Mouse (Mus musculus) neutrophil, adult 5-6 weeks (primary cell): ENCODE results near the gene Rd3l. TPM values are rescaled to one million over a fixed set of nuclear protein-coding genes. Genes with fewer than 3 reads are reported as not detected.

Source experiments
- ATAC-seq: fragments of 151-379, 151-347 bp; 2 replicates; pipeline ENCODE4 v1.8.0; 2017; ENCODE audit warnings: mild to moderate bottlenecking, moderate TSS enrichment; ENCODE audit not compliant: insufficient number of reproducible peaks, poor library complexity, low FRiP score, severe bottlenecking; ENCODE audit errors: extremely low read depth
- total RNA-seq: library from RNA; stranded (forward); fragments of 200-1000 nt; gene quantifications from 2 replicates; pipeline ENCODE4 v1.2.3, GENCODE M21; 2017

The Rd3l gene
- total RNA-seq, 1 experiment from 2014 or later = not detected

DNA sequence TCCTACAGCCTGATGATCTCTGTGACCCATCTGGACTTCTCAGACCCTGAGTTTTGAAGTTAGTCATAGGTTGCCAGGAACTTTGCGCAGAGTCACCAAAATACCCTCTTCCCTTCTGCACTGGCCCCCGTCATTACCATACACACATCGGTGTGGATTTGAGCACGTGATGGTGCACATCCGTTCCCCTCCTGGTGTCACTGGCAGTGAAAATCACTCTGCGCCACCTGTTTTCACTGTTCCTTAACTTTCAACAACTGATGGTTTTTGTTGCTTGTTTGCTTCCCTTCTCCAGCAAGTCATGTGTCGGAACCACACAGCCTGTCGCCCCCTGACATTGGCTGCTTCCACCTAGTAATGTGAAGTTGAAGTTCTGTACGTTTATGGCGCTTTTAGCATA lies 8.6 kb downstream of the Rd3l start:
- no peak for ATAC-seq

GRCm38 (mm10) chr12:111971231-111971686 lies 9.9 kb downstream of the Rd3l start, which contains the start of gene Tdrd9:
TSS of gene Tdrd9 (plus strand) at chr12:111971559.
- no peak for ATAC-seq

- ATAC-seq = no peak
Measured at GRCm38 (mm10) chr12:111970085-111970484, 11.0 kb downstream of the Rd3l start.

GRCm38 (mm10) chr12:111966683-111967173 lies 14.4 kb downstream of the Rd3l start, which contains the start of gene Atp5mpl:
TSS of gene Atp5mpl (minus strand) at chr12:111966977.
- ATAC-seq = peak; percentile 94

GRCm38 (mm10) chr12:111963339-111963738 lies 17.8 kb downstream of the Rd3l start:
- no peak for ATAC-seq

DNA sequence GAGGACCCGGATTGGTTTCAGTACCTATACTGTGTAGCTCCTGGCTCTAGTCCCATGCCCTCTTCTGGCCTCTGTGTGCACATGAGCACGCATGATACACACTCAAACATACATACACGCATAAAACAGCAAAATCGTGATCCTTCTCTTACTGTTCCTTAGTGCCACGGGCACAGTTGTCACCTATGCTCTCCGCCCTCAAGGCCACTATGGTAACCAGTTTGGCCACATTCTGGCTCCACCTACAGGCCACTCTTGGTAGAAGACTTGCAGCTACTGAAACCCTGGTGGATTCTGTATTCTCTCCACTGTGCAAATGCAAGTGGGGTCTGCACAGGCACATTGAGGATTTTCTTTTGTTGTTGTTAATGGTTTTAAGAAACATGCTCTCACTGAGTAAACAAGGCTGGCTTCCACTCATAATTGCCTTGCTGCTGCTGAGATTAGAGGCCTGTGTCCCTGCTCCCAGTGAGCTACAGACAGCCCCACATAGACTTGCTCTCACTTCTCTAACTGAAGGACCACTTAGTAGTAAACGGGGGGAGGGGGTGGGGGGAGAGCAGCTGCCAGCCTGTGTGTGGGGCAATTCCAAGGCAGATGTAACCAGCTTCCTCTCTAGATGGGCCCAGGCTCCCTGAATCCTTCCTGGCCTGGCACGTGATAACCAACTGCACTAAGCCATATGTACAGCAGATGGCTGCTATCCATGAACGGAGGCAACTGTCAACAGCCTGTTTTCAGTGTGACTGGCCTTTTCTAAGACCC lies 22.8 kb downstream of the Rd3l start:
- ATAC-seq = peak; percentile 77

GRCm38 (mm10) chr12:111956173-111956572 lies 24.9 kb downstream of the Rd3l start:
- ATAC-seq = no peak

DNA sequence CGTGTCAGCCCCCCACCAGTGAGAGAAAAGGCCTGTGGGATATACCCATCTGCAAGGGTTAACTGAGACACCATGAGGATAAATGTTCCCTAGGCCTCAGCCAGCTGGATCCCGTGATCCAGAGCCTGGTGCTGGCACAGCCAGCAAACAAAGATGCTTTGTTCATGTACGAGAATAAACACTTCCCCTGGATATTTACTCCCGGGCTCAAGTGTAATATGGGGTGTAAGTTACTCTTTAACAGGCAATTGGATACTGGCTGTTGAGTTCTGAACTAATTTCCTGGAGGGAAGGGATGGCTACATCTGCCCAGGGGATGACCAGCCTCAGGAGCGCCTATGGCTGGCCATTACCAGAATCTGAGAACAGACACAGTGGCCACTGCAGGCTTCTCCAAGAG lies 29.4 kb downstream of the Rd3l start:
- ATAC-seq = no peak

DNA sequence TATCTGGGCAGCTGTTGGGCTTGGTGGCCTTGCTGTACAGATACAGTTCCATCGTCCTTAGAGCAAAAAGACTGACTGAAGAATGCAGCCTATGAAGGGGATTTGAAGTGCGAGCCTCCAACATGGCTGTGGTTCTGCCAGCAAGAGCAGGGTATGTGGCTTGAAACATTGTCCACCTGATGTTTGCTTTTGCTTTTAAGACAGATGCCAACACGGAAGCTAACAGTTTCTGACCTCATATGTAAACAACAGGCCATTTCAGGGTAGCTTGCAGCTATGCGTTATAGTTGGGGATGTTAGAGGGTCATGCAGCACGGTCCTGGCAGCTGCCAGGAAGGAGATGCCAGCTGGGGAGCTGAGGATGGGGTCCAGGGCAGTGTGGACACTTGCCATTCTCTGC lies 30.6 kb downstream of the Rd3l start:
- ATAC-seq = no peak

- ATAC-seq = peak; percentile 82
Measured at GRCm38 (mm10) chr12:111946716-111947115, 34.4 kb downstream of the Rd3l start.

GRCm38 (mm10) chr12:111945765-111946655 lies 35.1 kb downstream of the Rd3l start:
- peak; percentile 24; the same call in 1 of the 2 replicates for ATAC-seq

- ATAC-seq = no peak
Measured at GRCm38 (mm10) chr12:111945115-111945514, 36.0 kb downstream of the Rd3l start.

DNA sequence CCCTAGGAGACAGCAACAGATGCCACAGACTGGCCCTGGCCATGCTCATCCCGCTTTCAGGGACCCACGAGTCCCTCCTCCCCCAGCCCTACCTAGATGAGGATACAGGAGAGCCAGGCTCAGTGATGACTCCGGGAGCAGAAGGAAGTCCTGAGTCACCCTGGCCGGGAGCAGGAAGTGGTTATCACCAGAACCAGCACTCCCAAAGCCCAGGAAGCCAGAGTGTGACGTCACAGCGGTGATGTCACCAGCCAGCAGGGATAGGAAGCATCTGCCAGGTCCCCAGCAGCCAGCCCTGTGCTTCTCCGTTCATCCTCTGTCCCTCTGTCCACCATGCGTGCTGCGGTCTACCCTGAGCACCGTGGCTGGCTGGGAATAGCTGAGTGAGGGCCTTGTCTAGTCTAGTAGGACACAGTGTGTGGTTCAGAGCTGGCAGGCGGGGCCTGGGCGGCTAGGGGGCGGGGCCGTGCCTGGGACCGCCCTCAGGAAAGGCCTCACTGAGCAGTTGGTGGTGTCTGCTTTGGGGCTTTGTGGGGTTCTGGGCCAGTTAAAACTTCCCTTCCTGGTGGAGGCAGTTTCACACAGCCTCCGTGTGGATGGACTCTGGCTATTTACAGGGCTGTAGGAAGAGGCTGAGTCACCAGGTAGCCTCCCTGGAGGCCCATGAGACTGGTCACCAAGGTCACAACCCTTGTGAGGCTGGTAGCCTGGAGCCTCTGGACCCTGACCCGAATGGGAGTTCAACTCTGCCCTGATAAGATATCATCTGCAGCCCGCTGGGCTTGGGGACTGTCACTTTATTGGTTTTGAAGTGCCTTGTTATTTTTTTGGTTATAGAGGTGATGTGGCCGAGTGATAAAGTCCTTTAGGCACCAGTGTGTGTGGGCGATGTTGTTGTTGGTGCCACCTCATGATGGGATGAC lies 36.8 kb downstream of the Rd3l start:
- ATAC-seq = peak; percentile 25; the same call in 1 of the 2 replicates

DNA sequence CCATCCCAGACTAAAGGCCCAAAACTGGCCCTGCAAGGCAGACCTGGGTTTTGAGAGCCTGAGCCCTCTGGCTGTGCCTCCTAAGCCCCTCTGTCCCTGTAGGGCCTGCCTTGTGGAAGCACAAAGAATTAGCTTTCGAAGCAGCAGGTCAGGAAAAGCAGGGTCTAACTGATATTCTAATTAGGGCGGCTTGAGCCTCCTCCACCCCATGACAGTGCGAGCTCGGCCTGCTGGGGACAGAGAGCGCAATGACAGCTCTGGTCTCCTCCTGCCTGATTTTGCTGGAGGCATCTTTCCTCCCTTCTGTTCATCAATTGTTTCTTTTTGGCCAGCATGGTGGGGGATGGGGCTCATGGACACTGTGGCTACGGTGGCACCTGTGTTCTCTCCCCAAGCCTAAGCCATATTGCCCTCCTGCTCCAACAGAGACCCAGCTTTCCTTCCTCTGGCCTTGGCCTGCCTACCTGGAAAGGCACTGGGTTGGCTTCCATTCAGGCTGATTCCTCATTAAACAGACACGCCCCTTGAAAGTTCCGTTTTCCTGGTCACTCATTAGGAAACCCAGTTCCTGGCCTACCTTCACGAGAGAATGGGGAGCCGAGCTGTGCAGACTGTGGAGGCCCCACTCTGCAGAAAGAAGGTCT lies 37.6 kb downstream of the Rd3l start:
- no peak for ATAC-seq

- ATAC-seq = no peak
Measured at GRCm38 (mm10) chr12:111938623-111939177, 42.4 kb downstream of the Rd3l start.

DNA sequence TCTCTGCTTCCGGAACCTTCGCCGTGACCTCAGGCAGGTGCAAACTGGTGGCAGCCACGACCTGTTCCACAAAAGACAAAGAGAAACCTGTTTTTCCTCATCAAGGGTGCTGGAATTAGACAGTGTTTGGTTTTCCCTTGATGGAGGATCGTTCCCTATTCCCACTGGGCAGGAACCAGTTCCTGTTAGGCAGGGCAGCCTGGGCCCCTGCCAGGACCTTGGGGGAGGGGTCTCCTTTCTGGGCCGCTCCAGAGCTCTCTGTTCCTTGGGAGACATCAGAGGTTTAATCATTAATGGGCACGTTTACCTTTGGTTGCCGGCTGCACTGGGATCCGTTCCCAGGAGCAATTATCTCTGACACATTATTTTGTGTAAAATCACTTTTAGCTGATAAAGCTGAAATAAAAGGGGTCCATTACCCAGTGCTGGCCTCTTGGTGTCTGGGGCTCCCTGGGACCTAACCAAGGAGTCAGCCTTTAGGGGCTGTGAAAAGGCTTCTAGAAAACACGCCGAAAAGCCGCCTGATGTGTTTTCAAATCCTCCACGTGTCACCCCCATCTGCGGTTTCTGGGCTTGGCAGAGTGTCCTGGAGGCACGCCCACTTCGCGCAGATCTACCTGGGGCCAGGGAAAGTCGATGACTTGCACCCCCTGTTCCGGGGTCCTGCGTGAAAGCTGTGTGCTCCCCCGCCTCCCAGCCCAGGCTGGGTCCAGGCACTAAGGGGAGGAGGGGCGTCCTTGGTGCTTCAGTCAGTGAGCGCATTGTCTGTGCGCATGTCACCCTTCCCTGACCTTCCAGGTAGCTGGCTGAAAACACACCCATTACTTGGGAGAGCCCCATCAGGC lies 44.2 kb downstream of the Rd3l start:
- ATAC-seq = no peak

GRCm38 (mm10) chr12:111933971-111934370 lies 47.1 kb downstream of the Rd3l start:
- ATAC-seq = no peak
